Mouse (Mus musculus): ENCODE results near the gene Tufm. TPM values are rescaled to one million over a fixed set of nuclear protein-coding genes. Genes with fewer than 3 reads are reported as not detected.

Tufm gene
- 224 and 229 TPM in 2 replicates for polyA plus RNA-seq (2015; fragmentation: Nextera tagmentation; extraction: Ambion mirVana)

DNA sequence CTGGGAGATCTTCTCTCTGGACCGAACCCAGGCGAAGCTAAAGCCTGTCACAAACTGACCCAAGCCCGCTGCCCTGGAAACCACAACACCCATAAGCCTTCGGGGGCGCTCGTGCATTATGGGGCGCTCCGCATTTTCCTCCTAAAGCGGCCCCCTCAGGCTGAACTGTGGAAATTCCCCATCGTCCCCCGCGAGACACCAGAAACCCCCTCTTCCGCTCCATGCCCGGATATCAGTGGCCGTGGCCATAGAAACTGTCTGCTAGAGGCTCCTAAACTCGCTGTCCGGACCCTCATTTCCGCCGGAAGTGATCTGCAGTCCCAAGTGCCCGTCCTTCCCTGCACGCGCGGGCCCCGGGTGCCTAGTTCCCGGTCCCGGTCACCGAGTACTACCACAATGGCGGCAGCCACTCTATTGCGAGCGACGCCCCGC lies at the start of gene Tufm:
TSS of gene Tufm (plus strand) at position 310 of the 432 bp plus-strand sequence.
- H3K4me3 ChIP-seq (ENCODE audit: low read length), result peak within 1 kb of the TSS; percentile 83
- H3K27ac ChIP-seq (ENCODE audit: low read length), result peak within 1 kb of the TSS; percentile 80
- peaks cover 21% of the 10 kb centered on the region for H3K36me3 ChIP-seq (ENCODE audit: control insufficient read depth, insufficient read depth)
- H3K4me1 ChIP-seq (ENCODE audit: control insufficient read depth, insufficient read depth, low read length), result peaks cover 11% of the 10 kb centered on the region; the same call in 1 of the 2 replicates
- peak within 1 kb of the TSS; percentile 93 for H3K4me2 ChIP-seq (ENCODE audit: low read depth, low read length)
- WGBS, result under 1% methylated on average over 32 of the region's 32 CpGs
- peak; percentile 92 for ATAC-seq (replicated peaks; ENCODE audit: extremely low read depth, insufficient read depth, low FRiP score)
- no peaks in the 10 kb centered on the region for H3K9me3 ChIP-seq (replicated peaks; ENCODE audit: control insufficient read depth, low read length)
- H3K9ac ChIP-seq (ENCODE audit: low read length), result peak within 1 kb of the TSS; percentile 88
- H3K27me3 ChIP-seq (ENCODE audit: control insufficient read depth, insufficient read depth, low read length), result no peaks in the 10 kb centered on the region

- Histone ChIP-seq H3K27me3 (ENCODE audit: control insufficient read depth, insufficient read depth, low read length) (no peaks in the 10 kb centered on the region), H3K4me3 (ENCODE audit: low read length) (no peak overlapping the region), H3K9ac (ENCODE audit: low read length) (no peak overlapping the region), H3K27ac (ENCODE audit: low read length) (no peak overlapping the region), H3K36me3 (ENCODE audit: control insufficient read depth, insufficient read depth) (peaks cover 17% of the 10 kb centered on the region), H3K4me1 (ENCODE audit: control insufficient read depth, insufficient read depth, low read length) (no peaks in the 10 kb centered on the region), H3K4me2 (ENCODE audit: low read depth, low read length) (no peak overlapping the region), H3K9me3 (replicated peaks; ENCODE audit: control insufficient read depth, low read length) (no peaks in the 10 kb centered on the region)
- WGBS, result 85% methylated on average over 9 of the region's 9 CpGs
- ATAC-seq (replicated peaks; ENCODE audit: extremely low read depth, insufficient read depth, low FRiP score), result no peak
Measured at GRCm38 (mm10) chr7:126440134-126440533, 47.0 kb upstream of the Tufm start.

GRCm38 (mm10) chr7:126443997-126444396 lies 43.2 kb upstream of the Tufm start:
- H3K4me2 ChIP-seq (ENCODE audit: low read depth, low read length), result no peak overlapping the region
- no peak overlapping the region for H3K27ac ChIP-seq (ENCODE audit: low read length)
- ATAC-seq (replicated peaks; ENCODE audit: extremely low read depth, insufficient read depth, low FRiP score), result no peak
- H3K4me1 ChIP-seq (ENCODE audit: control insufficient read depth, insufficient read depth, low read length), result no peaks in the 10 kb centered on the region
- H3K9ac ChIP-seq (ENCODE audit: low read length), result no peak overlapping the region
- peaks cover 19% of the 10 kb centered on the region for H3K36me3 ChIP-seq (ENCODE audit: control insufficient read depth, insufficient read depth)
- H3K9me3 ChIP-seq (replicated peaks; ENCODE audit: control insufficient read depth, low read length), result no peaks in the 10 kb centered on the region
- H3K4me3 ChIP-seq (ENCODE audit: low read length), result no peak overlapping the region
- WGBS, result 94% methylated on average over 10 of the region's 10 CpGs
- H3K27me3 ChIP-seq (ENCODE audit: control insufficient read depth, insufficient read depth, low read length), result no peaks in the 10 kb centered on the region

DNA sequence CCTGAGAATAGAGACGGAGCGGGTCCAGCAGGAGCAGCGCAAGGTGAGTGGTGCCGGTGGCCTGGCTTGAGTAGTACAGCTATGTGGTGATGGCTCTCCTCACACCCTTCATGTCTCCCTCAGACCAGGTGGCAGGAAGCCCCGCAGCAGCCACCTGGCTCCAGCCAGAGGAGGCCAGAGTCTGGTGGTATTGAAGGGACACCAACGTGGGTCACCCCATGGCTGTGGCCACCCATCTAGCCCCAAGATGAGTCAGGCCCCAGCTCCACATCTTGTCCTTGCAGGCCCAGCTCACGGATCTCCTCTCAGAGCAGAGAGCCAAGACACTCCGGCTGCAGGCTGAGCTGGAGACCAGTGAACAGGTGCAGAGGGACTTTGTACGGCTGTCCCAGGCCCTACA lies 42.6 kb upstream of the Tufm start:
- no peak for ATAC-seq (replicated peaks; ENCODE audit: extremely low read depth, insufficient read depth, low FRiP score)
- 88% methylated on average over 9 of the region's 9 CpGs for WGBS
- no peak overlapping the region for H3K27ac ChIP-seq (ENCODE audit: low read length)
- no peak overlapping the region for H3K4me3 ChIP-seq (ENCODE audit: low read length)
- no peaks in the 10 kb centered on the region for H3K4me1 ChIP-seq (ENCODE audit: control insufficient read depth, insufficient read depth, low read length)
- peaks cover 19% of the 10 kb centered on the region for H3K36me3 ChIP-seq (ENCODE audit: control insufficient read depth, insufficient read depth)
- H3K4me2 ChIP-seq (ENCODE audit: low read depth, low read length), result no peak overlapping the region
- no peak overlapping the region for H3K9ac ChIP-seq (ENCODE audit: low read length)
- H3K9me3 ChIP-seq (replicated peaks; ENCODE audit: control insufficient read depth, low read length), result no peaks in the 10 kb centered on the region
- H3K27me3 ChIP-seq (ENCODE audit: control insufficient read depth, insufficient read depth, low read length), result no peaks in the 10 kb centered on the region

DNA sequence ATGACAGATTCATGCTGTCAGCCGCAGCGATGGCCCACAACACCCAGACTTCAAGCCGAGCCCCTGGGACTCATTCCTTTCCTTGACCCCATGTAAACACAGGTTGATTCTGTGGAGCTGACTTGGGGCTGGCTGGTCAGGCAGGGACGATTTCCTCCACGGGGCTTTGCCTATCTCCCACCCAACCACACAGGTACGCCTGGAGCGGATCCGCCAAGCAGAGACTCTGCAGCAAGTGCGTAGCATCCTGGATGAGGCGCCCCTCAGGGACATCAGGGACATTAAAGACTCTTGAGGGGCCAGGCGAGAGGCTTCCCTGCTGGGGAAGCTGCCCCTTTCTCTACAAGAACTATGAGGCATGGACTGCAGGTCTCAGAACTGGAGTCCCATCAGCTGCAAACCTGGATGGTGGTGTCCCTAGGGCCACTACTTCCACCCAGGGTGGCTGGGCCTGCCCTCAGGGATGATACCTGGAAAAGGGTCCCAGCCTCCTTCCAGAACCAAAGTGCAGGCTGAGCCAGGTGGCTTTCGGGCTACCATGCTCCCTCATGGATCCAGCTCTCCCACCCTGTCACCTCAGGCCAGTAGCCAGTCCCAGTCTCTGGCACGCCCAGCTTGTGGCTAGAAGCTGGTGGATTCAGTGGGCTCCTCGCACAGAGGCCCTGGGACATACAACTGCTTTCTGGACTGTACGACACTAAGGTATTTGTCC lies 41.9 kb upstream of the Tufm start:
- WGBS, result 91% methylated on average over 15 of the region's 15 CpGs
- Histone ChIP-seq H3K4me2 (ENCODE audit: low read depth, low read length) (no peak overlapping the region), H3K9ac (ENCODE audit: low read length) (no peak overlapping the region), H3K27me3 (ENCODE audit: control insufficient read depth, insufficient read depth, low read length) (no peaks in the 10 kb centered on the region), H3K36me3 (ENCODE audit: control insufficient read depth, insufficient read depth) (peaks cover 19% of the 10 kb centered on the region), H3K27ac (ENCODE audit: low read length) (no peak overlapping the region), H3K4me1 (ENCODE audit: control insufficient read depth, insufficient read depth, low read length) (no peaks in the 10 kb centered on the region), H3K9me3 (replicated peaks; ENCODE audit: control insufficient read depth, low read length) (no peaks in the 10 kb centered on the region), H3K4me3 (ENCODE audit: low read length) (no peak overlapping the region)
- ATAC-seq (replicated peaks; ENCODE audit: extremely low read depth, insufficient read depth, low FRiP score), result no peak

- ATAC-seq (replicated peaks; ENCODE audit: extremely low read depth, insufficient read depth, low FRiP score), result no peak
- whole genome bisulfite sequencing, result 87% methylated on average over 21 of the region's 21 CpGs
- no peaks in the 10 kb centered on the region for H3K9me3 ChIP-seq (replicated peaks; ENCODE audit: control insufficient read depth, low read length)
- H3K36me3 ChIP-seq (ENCODE audit: control insufficient read depth, insufficient read depth), result peaks cover 19% of the 10 kb centered on the region
- H3K4me2 ChIP-seq (ENCODE audit: low read depth, low read length), result no peak overlapping the region
- H3K4me3 ChIP-seq (ENCODE audit: low read length), result no peak overlapping the region
- H3K9ac ChIP-seq (ENCODE audit: low read length), result no peak overlapping the region
- no peak overlapping the region for H3K27ac ChIP-seq (ENCODE audit: low read length)
- no peaks in the 10 kb centered on the region for H3K4me1 ChIP-seq (ENCODE audit: control insufficient read depth, insufficient read depth, low read length)
- no peaks in the 10 kb centered on the region for H3K27me3 ChIP-seq (ENCODE audit: control insufficient read depth, insufficient read depth, low read length)
Measured at GRCm38 (mm10) chr7:126446217-126446616, 40.9 kb upstream of the Tufm start.

DNA sequence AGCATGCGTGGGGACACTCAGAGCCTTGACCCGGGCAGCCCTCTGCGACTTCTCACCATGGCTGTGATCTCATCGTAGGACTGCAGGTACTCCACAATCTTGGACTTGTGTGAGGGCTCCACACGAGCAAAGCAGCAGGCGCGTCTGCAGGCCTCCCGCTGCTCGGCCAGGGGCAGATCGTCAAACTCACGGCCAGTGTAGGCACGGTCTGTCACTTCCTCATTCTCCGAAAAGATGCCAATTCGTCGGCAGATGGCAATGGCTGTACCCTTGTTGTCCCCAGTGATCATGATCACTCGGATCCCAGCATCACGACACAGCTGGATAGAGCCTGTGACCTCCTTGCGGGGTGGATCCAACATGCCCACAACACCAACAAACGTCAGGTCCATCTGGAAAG lies 38.7 kb upstream of the Tufm start:
- 89% methylated on average over 19 of the region's 19 CpGs for WGBS

DNA sequence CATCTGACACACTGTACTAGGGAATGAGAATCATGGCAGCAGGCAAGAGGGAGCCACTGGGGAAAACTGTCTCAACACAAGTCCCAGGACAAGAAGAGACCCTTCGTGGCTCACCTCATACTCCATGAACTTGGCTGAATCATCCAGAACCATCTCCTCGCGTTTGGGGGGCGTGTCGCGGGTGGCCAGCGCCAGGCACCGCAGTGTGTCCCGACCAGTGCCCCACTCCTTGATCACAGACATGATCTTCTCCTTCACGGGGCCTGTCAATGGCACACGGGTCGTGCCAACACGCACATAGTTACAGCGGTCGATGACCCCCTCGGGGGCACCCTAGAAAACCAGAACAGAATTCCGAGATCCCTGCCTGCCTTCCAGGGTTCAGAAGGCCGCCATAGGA lies 37.2 kb upstream of the Tufm start:
- 86% methylated on average over 18 of the region's 18 CpGs for whole genome bisulfite sequencing
- Histone ChIP-seq H3K9ac (ENCODE audit: low read length) (no peak overlapping the region), H3K4me2 (ENCODE audit: low read depth, low read length) (no peak overlapping the region), H3K36me3 (ENCODE audit: control insufficient read depth, insufficient read depth) (peaks cover 8% of the 10 kb centered on the region), H3K9me3 (replicated peaks; ENCODE audit: control insufficient read depth, low read length) (no peaks in the 10 kb centered on the region), H3K4me3 (ENCODE audit: low read length) (no peak overlapping the region), H3K4me1 (ENCODE audit: control insufficient read depth, insufficient read depth, low read length) (no peaks in the 10 kb centered on the region), H3K27me3 (ENCODE audit: control insufficient read depth, insufficient read depth, low read length) (no peaks in the 10 kb centered on the region), H3K27ac (ENCODE audit: low read length) (no peak overlapping the region)
- no peak for ATAC-seq (replicated peaks; ENCODE audit: extremely low read depth, insufficient read depth, low FRiP score)

More for the DNA sequence above, 38.7 kb upstream of the Tufm start:
- Histone ChIP-seq H3K4me1 (ENCODE audit: control insufficient read depth, insufficient read depth, low read length) (no peaks in the 10 kb centered on the region), H3K9me3 (replicated peaks; ENCODE audit: control insufficient read depth, low read length) (no peaks in the 10 kb centered on the region), H3K9ac (ENCODE audit: low read length) (no peak overlapping the region), H3K36me3 (ENCODE audit: control insufficient read depth, insufficient read depth) (peaks cover 19% of the 10 kb centered on the region), H3K4me2 (ENCODE audit: low read depth, low read length) (no peak overlapping the region), H3K27me3 (ENCODE audit: control insufficient read depth, insufficient read depth, low read length) (no peaks in the 10 kb centered on the region), H3K27ac (ENCODE audit: low read length) (no peak overlapping the region), H3K4me3 (ENCODE audit: low read length) (no peak overlapping the region)
- no peak for ATAC-seq (replicated peaks; ENCODE audit: extremely low read depth, insufficient read depth, low FRiP score)

- 85% methylated on average over 6 of the region's 6 CpGs for WGBS
- no peak overlapping the region for H3K4me3 ChIP-seq (ENCODE audit: low read length)
- peaks cover 2% of the 10 kb centered on the region for H3K36me3 ChIP-seq (ENCODE audit: control insufficient read depth, insufficient read depth)
Measured at GRCm38 (mm10) chr7:126450641-126451040, 36.5 kb upstream of the Tufm start.

More at GRCm38 (mm10) chr7:126450641-126451040, 36.5 kb upstream of the Tufm start:
- Histone ChIP-seq H3K9ac (ENCODE audit: low read length) (no peak overlapping the region), H3K4me2 (ENCODE audit: low read depth, low read length) (no peak overlapping the region), H3K9me3 (replicated peaks; ENCODE audit: control insufficient read depth, low read length) (no peaks in the 10 kb centered on the region), H3K27ac (ENCODE audit: low read length) (no peak overlapping the region), H3K27me3 (ENCODE audit: control insufficient read depth, insufficient read depth, low read length) (no peaks in the 10 kb centered on the region), H3K4me1 (ENCODE audit: control insufficient read depth, insufficient read depth, low read length) (no peaks in the 10 kb centered on the region)
- ATAC-seq (replicated peaks; ENCODE audit: extremely low read depth, insufficient read depth, low FRiP score), result no peak

Data from heart, embryonic 16.5 days (tissue).